Mouse (Mus musculus): ENCODE results near the gene Dclk1. TPM values are rescaled to one million over a fixed set of nuclear protein-coding genes. Genes with fewer than 3 reads are reported as not detected.
A peak's percentile ranks its signal among the peaks of the same experiment; 100 is the strongest.

Dclk1 gene
- polyA plus RNA-seq, 2 experiments, result 0.04 to 0.08 TPM

DNA sequence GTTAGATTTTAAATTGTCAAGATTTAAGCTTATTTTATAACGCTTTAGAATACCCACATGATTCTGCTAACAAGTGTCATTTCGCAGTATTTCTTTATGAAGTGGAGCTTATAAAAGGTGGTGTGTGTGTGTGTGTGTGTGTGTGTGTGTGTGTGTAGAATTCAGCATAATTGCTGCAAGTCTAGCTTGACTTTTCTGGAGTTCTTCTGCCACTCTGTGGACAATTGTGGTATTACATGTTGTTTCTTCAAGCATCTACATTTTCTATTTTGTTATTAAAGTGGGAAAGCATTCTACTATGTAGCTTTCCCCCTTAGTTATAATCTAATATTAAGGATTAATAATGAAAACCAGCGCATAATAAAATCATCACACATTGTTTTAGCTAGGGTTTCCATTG lies 112.6 kb downstream of the Dclk1 start:
- TF ChIP-seq EP300 (IDR thresholded peaks at IDR 0.05; ENCODE audit: low read depth) (no peak), CTCF (IDR thresholded peaks at IDR 0.05; ENCODE audit: low read depth) (peak; percentile 40; the same call in 1 of the 2 replicates)
- Histone ChIP-seq H3K9ac (replicated peaks) (no peak overlapping the region), H3K27me3 (ENCODE audit: control insufficient read depth, insufficient read depth, low read length) (no peaks in the 10 kb centered on the region), H3K9me3 (ENCODE audit: control insufficient read depth, low read length) (no peaks in the 10 kb centered on the region), H3K4me1 (replicated peaks; ENCODE audit: control insufficient read depth in 2 of 2, insufficient read depth in 2 of 2, low read length in 1 of 2) (no peaks in the 10 kb centered on the region), H3K36me3 (replicated peaks; ENCODE audit: control insufficient read depth, insufficient read depth, low read depth) (no peaks in the 10 kb centered on the region), H3K4me3 (ENCODE audit: insufficient read depth in 1 of 2, low read depth in 2 of 2, low read length in 2 of 2) (no peak overlapping the region), H3K27ac (no peak overlapping the region), H3K4me2 (ENCODE audit: low read depth) (no peak overlapping the region)
- ATAC-seq (ENCODE audit: insufficient read depth), result no peak
- 14% methylated on average over 3 of the region's 3 CpGs for WGBS (ENCODE audit: insufficient replicate concordance)
- DNase-seq (ENCODE audit: low read depth in 3 of 3, low spot score in 3 of 3), result peak in 2 of 3 experiments; percentile 6 to 9

DNA sequence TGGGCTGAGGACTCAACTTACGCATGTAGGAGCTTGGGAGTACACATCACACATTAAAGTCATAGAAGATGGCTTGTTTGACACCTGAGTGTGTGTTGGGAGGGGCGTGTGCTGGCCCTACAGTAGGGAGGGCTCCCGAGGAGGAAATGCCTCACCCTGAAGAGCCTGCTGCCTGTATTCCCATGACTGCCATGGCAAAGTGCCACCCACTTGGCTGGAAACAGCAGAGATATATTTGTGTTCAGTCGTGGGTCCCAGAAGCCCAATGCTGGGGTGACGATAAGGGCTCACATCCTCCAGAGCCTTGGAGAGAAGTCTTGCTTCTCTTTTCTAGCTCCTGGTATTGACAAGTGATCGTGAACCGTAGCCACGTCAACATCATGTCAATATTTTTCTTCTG lies 116.3 kb downstream of the Dclk1 start:
- no peaks in the 10 kb centered on the region for H3K27me3 ChIP-seq (ENCODE audit: control insufficient read depth, insufficient read depth, low read length)
- 60% methylated on average over 8 of the region's 8 CpGs for WGBS (ENCODE audit: insufficient replicate concordance)
- H3K9me3 ChIP-seq (ENCODE audit: control insufficient read depth, low read length), result no peaks in the 10 kb centered on the region
- no peaks in the 10 kb centered on the region for H3K4me1 ChIP-seq (replicated peaks; ENCODE audit: control insufficient read depth in 2 of 2, insufficient read depth in 2 of 2, low read length in 1 of 2)
- TF ChIP-seq EP300 (IDR thresholded peaks at IDR 0.05; ENCODE audit: low read depth), result no peak
- no peak overlapping the region for H3K27ac ChIP-seq
- no peak overlapping the region for H3K9ac ChIP-seq (replicated peaks)
- H3K4me2 ChIP-seq (ENCODE audit: low read depth), result no peak overlapping the region
- ATAC-seq (ENCODE audit: insufficient read depth) (no peak), DNase-seq (ENCODE audit: low read depth in 3 of 3, low spot score in 3 of 3) (no peak)
- H3K4me3 ChIP-seq (ENCODE audit: insufficient read depth in 1 of 2, low read depth in 2 of 2, low read length in 2 of 2), result no peak overlapping the region
- no peaks in the 10 kb centered on the region for H3K36me3 ChIP-seq (replicated peaks; ENCODE audit: control insufficient read depth, insufficient read depth, low read depth)

DNA sequence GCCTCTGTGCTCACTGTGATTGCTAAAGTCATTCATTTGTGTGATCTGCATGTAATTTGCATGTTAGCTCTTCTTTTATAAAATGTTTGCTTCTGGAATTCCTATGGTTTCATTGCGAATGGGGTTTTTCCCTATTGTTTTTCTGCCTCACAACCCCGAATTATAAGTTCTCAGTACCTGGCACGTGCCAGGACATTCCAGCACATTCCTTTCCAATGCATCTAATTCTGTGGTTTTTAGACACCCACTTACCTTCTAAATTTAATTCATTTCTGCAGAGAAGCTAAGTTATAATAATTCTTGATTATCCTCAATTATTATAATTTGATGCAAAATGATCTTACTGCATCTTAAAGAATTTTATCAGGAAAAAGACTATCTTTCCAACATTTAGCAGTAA lies 118.7 kb downstream of the Dclk1 start:
- H3K9me3 ChIP-seq (ENCODE audit: control insufficient read depth, low read length), result no peaks in the 10 kb centered on the region
- H3K4me1 ChIP-seq (replicated peaks; ENCODE audit: control insufficient read depth in 2 of 2, insufficient read depth in 2 of 2, low read length in 1 of 2), result no peaks in the 10 kb centered on the region
- no peak for ATAC-seq (ENCODE audit: insufficient read depth)
- DNase-seq (ENCODE audit: low read depth in 3 of 3, low spot score in 3 of 3), result no peak
- no peaks in the 10 kb centered on the region for H3K27me3 ChIP-seq (ENCODE audit: control insufficient read depth, insufficient read depth, low read length)
- H3K27ac ChIP-seq, result no peak overlapping the region
- TF ChIP-seq CTCF (IDR thresholded peaks at IDR 0.05; ENCODE audit: low read depth) (no peak), EP300 (IDR thresholded peaks at IDR 0.05; ENCODE audit: low read depth) (no peak)
- H3K4me2 ChIP-seq (ENCODE audit: low read depth), result no peak overlapping the region
- 72% methylated on average over 3 of the region's 3 CpGs for WGBS (ENCODE audit: insufficient replicate concordance)
- no peaks in the 10 kb centered on the region for H3K36me3 ChIP-seq (replicated peaks; ENCODE audit: control insufficient read depth, insufficient read depth, low read depth)
- H3K4me3 ChIP-seq (ENCODE audit: insufficient read depth in 1 of 2, low read depth in 2 of 2, low read length in 2 of 2), result no peak overlapping the region
- no peak overlapping the region for H3K9ac ChIP-seq (replicated peaks)

DNA sequence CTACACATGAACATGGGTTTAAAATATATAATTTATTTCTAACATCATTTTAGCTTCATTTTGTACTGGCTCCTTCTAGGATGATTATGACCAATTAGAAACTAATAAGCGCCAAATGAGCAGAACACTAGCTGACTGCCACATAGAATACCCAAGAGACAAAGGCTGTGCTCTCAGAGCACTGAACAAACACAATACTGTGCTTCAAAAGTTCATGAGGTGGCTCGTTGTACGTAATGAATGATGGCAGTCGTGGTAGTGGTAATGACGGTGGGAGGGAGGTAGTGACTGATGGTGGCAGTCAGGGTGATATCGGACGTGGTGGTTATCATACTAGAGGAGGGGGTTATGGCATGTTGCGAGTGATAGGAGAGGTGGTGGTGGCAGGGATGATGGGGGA lies 125.0 kb downstream of the Dclk1 start:
- Histone ChIP-seq H3K9ac (replicated peaks) (no peak overlapping the region), H3K36me3 (replicated peaks; ENCODE audit: control insufficient read depth, insufficient read depth, low read depth) (no peaks in the 10 kb centered on the region), H3K9me3 (ENCODE audit: control insufficient read depth, low read length) (no peaks in the 10 kb centered on the region), H3K4me2 (ENCODE audit: low read depth) (no peak overlapping the region), H3K27me3 (ENCODE audit: control insufficient read depth, insufficient read depth, low read length) (no peaks in the 10 kb centered on the region), H3K4me1 (replicated peaks; ENCODE audit: control insufficient read depth in 2 of 2, insufficient read depth in 2 of 2, low read length in 1 of 2) (no peaks in the 10 kb centered on the region), H3K4me3 (ENCODE audit: insufficient read depth in 1 of 2, low read depth in 2 of 2, low read length in 2 of 2) (no peak overlapping the region), H3K27ac (no peak overlapping the region)
- 69% methylated on average over 8 of the region's 8 CpGs for WGBS (ENCODE audit: insufficient replicate concordance)
- no peak for TF ChIP-seq CTCF (IDR thresholded peaks at IDR 0.05; ENCODE audit: low read depth)
- TF ChIP-seq EP300 (IDR thresholded peaks at IDR 0.05; ENCODE audit: low read depth), result no peak
- DNase-seq (ENCODE audit: low read depth in 3 of 3, low spot score in 3 of 3) (no peak), ATAC-seq (ENCODE audit: insufficient read depth) (no peak)

DNA sequence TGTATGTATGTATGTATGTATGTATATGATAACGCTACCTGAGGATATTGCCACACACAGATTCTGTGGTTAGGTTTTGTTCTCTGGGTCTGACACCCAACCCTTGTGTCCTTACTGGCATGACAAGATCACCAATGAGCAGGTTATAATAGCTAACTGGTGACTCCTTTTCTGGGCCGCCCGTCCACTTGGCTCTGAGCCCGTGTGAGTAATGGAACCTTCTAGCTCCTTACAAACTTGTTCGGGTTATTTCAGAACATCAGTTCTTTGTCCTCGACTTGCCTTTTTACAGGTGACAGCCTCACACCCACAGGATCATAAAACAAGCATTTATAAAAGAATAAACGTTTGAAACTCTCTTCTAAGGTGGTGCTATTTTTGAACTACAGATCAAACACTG lies 127.0 kb downstream of the Dclk1 start:
- ATAC-seq (ENCODE audit: insufficient read depth) (no peak), DNase-seq (ENCODE audit: low read depth in 3 of 3, low spot score in 3 of 3) (no peak)
- Histone ChIP-seq H3K27ac (no peak overlapping the region), H3K36me3 (replicated peaks; ENCODE audit: control insufficient read depth, insufficient read depth, low read depth) (no peaks in the 10 kb centered on the region), H3K9me3 (ENCODE audit: control insufficient read depth, low read length) (no peaks in the 10 kb centered on the region), H3K4me3 (ENCODE audit: insufficient read depth in 1 of 2, low read depth in 2 of 2, low read length in 2 of 2) (no peak overlapping the region), H3K4me1 (replicated peaks; ENCODE audit: control insufficient read depth in 2 of 2, insufficient read depth in 2 of 2, low read length in 1 of 2) (no peaks in the 10 kb centered on the region), H3K9ac (replicated peaks) (no peak overlapping the region), H3K27me3 (ENCODE audit: control insufficient read depth, insufficient read depth, low read length) (no peaks in the 10 kb centered on the region), H3K4me2 (ENCODE audit: low read depth) (no peak overlapping the region)
- 52% methylated on average over 7 of the region's 7 CpGs for WGBS (ENCODE audit: insufficient replicate concordance)
- no peak for TF ChIP-seq EP300 (IDR thresholded peaks at IDR 0.05; ENCODE audit: low read depth)
- TF ChIP-seq CTCF (IDR thresholded peaks at IDR 0.05; ENCODE audit: low read depth), result no peak

Data from liver, embryonic 14.5 days (tissue).